Mouse (Mus musculus) liver, adult (tissue): Measurements from ENCODE around the gene Pip5k1c.

Source experiments
- GATA4 ChIP-seq: IDR thresholded peaks from 2 replicates; pipeline ENCODE4 v1.6.1; 2014; ENCODE audit warnings: mild to moderate bottlenecking, low read length; ENCODE audit not compliant: insufficient replicate concordance

Gene Pip5k1c

DNA sequence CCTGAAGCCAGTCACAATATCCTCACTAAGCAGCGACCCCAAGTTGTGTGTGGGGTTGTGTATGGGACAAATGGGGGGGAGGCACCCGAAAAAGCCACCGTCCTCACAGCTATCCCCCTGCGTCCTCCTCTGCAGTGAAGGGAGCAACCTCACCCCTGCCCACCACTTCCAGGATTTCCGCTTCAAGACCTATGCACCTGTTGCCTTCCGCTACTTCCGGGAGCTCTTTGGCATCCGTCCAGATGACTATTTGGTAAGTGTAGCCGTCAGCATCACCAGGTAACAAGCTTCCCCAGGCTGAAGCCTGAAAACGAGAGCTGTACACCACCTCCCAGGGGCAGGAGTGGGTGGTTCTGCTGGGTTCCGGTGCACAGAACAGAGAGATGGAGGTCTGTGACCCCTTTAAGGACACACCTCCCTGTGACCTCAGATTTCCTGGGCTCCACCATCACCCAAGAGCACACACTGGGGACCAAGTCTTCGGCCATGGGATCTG, 13.5 kb downstream of the Pip5k1c start:
- no peak for TF ChIP-seq GATA4

DNA sequence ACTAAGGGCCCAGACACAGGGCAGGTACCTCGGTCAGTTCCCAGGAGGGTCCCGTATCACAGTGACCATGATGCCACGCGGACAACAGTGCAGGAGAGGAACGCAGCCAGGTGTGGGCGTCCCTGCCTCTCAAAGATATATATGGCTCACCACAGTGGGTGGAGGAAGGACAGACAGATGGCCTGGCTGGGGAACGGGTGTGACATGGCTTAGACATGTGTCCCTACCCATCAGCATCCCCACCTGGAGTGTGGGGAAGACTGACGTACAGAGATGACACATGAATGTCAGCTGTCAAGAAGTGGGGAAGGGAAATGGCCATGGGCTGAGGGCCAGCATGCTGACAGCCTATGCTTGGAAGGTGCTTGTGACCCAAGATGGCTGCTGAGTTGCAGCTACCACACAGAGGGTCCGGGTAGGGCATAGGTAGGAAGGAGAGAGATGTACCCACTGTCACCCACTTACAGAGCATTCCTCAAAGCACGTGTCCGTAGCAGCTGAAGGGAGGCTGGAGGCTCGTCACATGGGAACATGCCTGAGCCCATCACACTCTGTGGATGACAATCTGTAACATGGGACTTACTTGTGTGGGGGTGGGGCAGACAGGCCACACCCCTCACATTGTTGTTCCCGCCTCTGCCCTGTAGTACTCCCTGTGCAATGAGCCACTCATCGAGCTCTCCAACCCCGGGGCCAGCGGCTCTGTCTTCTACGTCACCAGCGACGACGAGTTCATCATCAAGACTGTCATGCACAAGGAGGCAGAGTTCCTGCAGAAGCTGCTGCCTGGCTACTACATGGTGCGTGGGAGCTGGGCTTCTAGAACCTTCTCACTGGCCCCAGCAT, 14.3 kb downstream of the Pip5k1c start:
- TF ChIP-seq GATA4 = no peak

DNA sequence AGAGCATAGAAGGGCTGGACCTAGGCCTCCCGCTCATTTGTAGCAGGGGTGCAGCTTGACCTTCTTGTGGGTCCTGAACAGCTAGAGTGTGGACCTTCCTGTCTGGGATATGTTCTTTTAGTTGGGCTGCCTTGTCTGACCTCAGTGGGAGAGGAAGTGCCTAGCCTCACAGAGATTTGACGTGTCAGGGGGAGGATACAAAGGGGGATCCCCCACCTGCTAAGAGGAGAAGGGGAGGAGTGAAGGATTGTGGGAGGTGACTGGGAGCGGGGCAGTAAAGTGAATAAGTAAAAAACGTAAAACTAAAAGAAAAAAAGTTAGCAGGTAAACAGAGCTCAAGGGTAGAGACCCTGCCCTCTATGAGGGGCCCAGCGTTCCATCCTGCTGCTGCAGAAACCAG, 16.8 kb downstream of the Pip5k1c start:
- no peak for TF ChIP-seq GATA4

DNA sequence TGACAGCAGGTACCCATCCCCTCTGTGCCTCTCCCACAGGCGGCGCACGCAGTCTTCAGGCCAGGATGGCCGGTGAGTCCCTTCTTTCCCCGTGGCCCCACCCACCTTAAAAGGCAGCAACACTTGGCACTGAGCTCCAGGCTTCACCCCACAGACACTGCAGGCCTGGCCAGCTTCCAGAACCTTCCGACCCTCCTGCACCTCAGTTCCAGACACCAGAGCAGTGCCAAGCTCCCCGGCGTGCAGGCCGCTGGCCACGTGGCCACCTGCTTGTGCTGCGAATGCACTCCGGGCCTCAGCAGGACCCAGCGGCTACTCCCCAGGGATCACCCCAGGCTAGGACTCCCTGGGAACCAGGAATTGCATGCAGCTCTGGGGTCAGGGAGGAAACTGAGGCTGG, 20.8 kb downstream of the Pip5k1c start:
- no peak for TF ChIP-seq GATA4

DNA sequence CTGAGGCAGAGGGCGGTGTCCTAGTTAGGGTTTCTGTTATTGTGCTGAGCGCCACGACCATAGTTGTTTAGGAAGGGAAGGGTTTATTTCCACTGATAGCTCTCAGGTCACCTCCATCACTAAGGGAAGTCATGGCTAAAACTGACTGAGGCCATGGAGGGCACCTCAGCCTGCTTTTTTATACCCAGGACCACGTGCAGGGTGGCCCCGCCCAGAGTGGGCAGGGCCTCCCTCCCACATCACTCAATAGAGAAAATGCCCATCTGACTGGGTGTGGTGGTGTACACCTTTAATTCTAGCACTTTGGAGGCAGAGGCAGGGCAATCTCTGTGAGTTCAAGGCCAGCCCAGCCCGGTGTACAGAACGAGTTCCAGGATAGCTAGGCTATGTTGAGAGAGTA, 21.4 kb downstream of the Pip5k1c start:
- no peak for TF ChIP-seq GATA4

DNA sequence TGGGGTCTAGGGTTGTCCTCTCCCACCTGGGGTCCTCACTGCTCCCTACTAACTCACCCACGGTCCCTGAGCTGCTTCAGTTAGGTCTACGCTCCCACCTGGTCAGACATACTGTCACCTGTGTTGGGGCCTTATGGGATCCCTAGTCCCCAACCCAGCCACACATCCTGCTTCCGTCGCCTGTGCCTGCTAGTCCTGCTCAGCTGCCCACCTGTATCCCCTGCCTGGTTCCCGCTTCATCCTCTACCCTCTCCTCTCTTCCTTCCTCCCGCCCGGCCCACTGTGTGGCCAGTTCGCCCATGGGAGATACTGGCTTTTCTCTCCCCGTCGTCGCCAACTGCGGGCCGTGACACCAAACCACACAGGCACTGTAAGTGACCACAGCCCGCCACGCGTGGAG, 22.8 kb downstream of the Pip5k1c start:
- TF ChIP-seq GATA4 = no peak

GRCm38 (mm10) chr10:81316338-81317060, 23.7 kb downstream of the Pip5k1c start:
- TF ChIP-seq GATA4 = no peak

GRCm38 (mm10) chr10:81317273-81317672, 24.5 kb downstream of the Pip5k1c start:
- TF ChIP-seq GATA4 = no peak

DNA sequence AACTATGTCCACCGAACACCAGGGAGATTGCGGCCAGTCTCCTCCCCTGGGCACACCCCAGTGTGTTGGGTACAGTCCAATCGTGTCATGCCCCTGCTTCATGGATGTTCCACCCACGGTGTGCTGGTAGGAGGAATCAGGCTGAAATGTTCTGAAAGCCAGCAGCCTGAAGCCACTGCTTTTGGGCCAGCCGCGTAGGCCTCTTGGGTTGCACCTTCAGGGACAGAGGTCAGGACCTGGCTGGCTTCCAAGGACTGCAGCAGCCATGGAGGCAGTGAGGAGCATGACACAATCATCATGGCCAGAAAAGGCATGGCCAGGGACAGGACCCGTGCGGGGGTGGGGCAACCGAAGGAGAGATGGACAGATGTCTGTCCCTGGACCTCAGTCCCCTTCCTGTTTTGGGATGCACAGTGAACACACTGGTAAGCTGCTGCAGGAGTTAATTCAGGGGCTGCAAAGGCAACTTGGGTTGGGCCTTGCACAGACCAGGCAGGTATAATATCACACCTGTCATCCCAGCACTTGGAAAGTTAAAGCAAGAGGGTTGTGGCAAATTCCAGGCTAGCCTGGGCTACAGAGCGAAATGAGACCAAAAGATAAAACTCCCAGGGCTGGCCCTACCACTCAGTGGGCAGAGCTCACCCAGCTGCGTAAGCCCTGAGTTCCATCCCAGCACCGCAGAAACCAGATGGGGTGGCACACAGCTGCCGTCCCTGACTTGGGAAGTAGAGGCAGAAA, 26.0 kb downstream of the Pip5k1c start:
- no peak for TF ChIP-seq GATA4

- TF ChIP-seq GATA4 = no peak
Observed at GRCm38 (mm10) chr10:81319330-81319699, 26.6 kb downstream of the Pip5k1c start.

DNA sequence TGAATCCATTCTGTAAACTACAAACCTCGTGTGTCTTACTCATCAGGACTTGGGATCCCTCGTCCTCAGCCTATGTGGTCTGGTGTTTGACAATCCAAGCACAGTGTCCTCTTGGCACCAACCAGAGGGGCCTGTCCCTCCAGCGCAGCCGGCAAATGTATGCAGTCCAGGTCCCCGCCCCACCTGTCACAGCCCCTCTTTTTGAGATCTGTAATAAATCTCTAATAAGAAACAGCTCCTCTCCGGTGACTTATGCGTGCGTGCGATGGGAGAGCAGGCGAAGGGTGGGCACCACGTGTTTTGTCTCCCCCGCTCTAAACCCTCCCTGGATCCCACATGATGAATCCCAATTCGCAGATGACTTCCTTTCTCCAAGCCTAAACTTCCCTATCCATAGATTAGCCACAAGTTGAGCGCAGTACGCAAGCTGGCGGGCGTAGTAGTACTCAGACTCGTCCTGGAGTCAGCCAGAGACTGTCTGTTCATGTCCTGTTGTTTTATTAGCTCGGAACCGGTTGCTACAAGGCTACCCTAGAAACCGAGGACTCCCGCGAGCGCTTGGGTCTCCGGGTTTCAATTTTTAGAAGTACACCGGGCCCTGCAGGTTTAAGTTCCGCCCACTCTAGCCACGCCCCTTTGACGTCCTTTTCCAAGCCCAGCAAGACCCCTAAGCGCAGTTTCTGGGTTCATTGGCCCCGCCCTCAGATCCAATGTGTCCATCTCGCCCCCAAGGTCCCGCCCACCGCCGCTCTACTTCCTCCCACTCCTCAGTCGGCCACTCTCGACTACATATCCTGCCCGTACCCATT, 27.2 kb downstream of the Pip5k1c start:
- no peak for TF ChIP-seq GATA4

- TF ChIP-seq GATA4 = peak; percentile 81; the same call in 1 of the 2 replicates
Observed at GRCm38 (mm10) chr10:81320550-81321347, 28.0 kb downstream of the Pip5k1c start, which contains the start of gene Cactin. TSS of gene Cactin (plus strand) at chr10:81321103.

DNA sequence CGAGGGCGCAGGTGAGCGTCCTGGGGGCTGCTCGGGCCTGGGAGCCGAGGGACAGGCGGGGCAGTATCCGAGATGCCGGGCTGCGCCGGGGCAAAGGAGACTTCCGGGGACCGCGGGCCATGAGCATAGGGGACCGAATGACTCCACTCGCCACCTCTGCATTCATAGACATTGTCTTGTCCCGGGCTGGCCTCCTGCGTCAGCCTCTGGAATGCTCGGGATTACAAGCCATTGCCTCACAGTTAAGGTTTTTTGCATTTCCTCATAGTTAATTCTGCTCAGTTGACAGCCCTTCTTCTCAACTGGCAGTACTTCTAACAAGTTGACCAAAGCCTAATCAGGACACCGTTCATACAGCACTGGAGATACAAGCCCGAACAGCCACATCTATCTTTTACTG, 28.7 kb downstream of the Pip5k1c start:
- no peak for TF ChIP-seq GATA4

GRCm38 (mm10) chr10:81322444-81322843, 29.7 kb downstream of the Pip5k1c start:
- no peak for TF ChIP-seq GATA4

- no peak for TF ChIP-seq GATA4
Observed at GRCm38 (mm10) chr10:81323141-81323775, 30.5 kb downstream of the Pip5k1c start.
